ENCODE assay signal across 17 mouse cellular contexts in genomic region chr14:117498785-117499184, GRCm38 (mm10).
"Had no signal": no experiment of that assay in that cellular context is flagged by ENCODE, and none has a peak within 500 bp of the region (broad histone marks: within the 10 kb centered on the region; RNA-seq: fewer than 3 reads in every experiment).

No protein-coding gene starts in this region.

- H3K9ac ChIP-seq: liver, embryonic 13.5 days; midbrain, embryonic 12.5 days; midbrain, embryonic 15.5 days; neural tube, embryonic 12.5 days; neural tube, embryonic 15.5 days had no signal

- DNase-seq: kidney, adult 11 months; kidney, postnatal 14 days; layer of hippocampus, adult 9-11 months; layer of hippocampus, postnatal 36 days; liver, embryonic 13.5 days; lung, adult 2 months; lung, postnatal 14 days; lung, postnatal 4 days; thymus, adult 2 months; thymus, postnatal 14 days; thymus, postnatal 4 days had no signal

- H3K4me3 ChIP-seq: layer of hippocampus, adult 2 months; left cerebral cortex, adult 2 months; liver, embryonic 13.5 days; midbrain, embryonic 12.5 days; midbrain, embryonic 15.5 days; neural tube, embryonic 12.5 days; neural tube, embryonic 15.5 days had no signal

- ATAC-seq: midbrain, embryonic 15.5 days had no signal

- H3K27me3 ChIP-seq: liver, embryonic 13.5 days; midbrain, embryonic 12.5 days; midbrain, embryonic 15.5 days; neural tube, embryonic 12.5 days; neural tube, embryonic 15.5 days had no signal

- H3K4me1 ChIP-seq: liver, embryonic 13.5 days; midbrain, embryonic 12.5 days; midbrain, embryonic 15.5 days; neural tube, embryonic 12.5 days; neural tube, embryonic 15.5 days had no signal

- H3K4me2 ChIP-seq: liver, embryonic 13.5 days; midbrain, embryonic 12.5 days; midbrain, embryonic 15.5 days; neural tube, embryonic 12.5 days; neural tube, embryonic 15.5 days had no signal

- H3K27ac ChIP-seq: layer of hippocampus, adult 2 months; left cerebral cortex, adult 2 months; liver, embryonic 13.5 days; midbrain, embryonic 12.5 days; midbrain, embryonic 15.5 days; neural tube, embryonic 12.5 days; neural tube, embryonic 15.5 days had no signal

- H3K9me3 ChIP-seq: liver, embryonic 13.5 days; midbrain, embryonic 12.5 days; midbrain, embryonic 15.5 days; neural tube, embryonic 12.5 days; neural tube, embryonic 15.5 days had no signal

- H3K36me3 ChIP-seq: liver, embryonic 13.5 days; midbrain, embryonic 12.5 days; midbrain, embryonic 15.5 days; neural tube, embryonic 12.5 days; neural tube, embryonic 15.5 days had no signal
